Mouse (Mus musculus) embryo, embryonic 10 days (tissue): ENCODE results near the gene Mal.
"Not testable (repeated sequence)": the region's sequence is repeated elsewhere in the genome, so short reads cannot be mapped to it uniquely, and the experiment has no call there.

Experiments used
- DNase-seq: peaks from one replicate; pipeline ENCODE4 v3.0.0-alpha.2; 2015; ENCODE audit warnings: low spot score

The Mal gene

GRCm38 (mm10) chr2:127624786-127625185, 31.7 kb downstream of the Mal start:
- no peak for DNase-seq

- no peak for DNase-seq
These were observed 34.4 kb downstream of the Mal start for GRCm38 (mm10) chr2:127622065-127622464.

- DNase-seq, result no peak
These were observed 37.2 kb downstream of the Mal start for GRCm38 (mm10) chr2:127619311-127619710.

GRCm38 (mm10) chr2:127612288-127612687, 44.2 kb downstream of the Mal start:
- DNase-seq, result no peak

- no peak for DNase-seq
These were observed 45.1 kb downstream of the Mal start for GRCm38 (mm10) chr2:127611386-127611785.

- DNase-seq, result peak; percentile 58
These were observed 47.5 kb downstream of the Mal start for GRCm38 (mm10) chr2:127608986-127609385.

GRCm38 (mm10) chr2:127608234-127608633, 48.3 kb downstream of the Mal start:
- peak; percentile 76 for DNase-seq

GRCm38 (mm10) chr2:127605203-127605602, 51.3 kb downstream of the Mal start:
- DNase-seq, result no peak

- not testable (repeated sequence) for DNase-seq
These were observed 53.1 kb downstream of the Mal start for GRCm38 (mm10) chr2:127603383-127603782.

GRCm38 (mm10) chr2:127590840-127591239, 65.7 kb downstream of the Mal start:
- no peak for DNase-seq

- no peak for DNase-seq
These were observed 66.3 kb downstream of the Mal start for GRCm38 (mm10) chr2:127590204-127590603.

- DNase-seq, result no peak
These were observed 67.6 kb downstream of the Mal start for GRCm38 (mm10) chr2:127588897-127589296.

- DNase-seq, result no peak
These were observed 69.0 kb downstream of the Mal start for GRCm38 (mm10) chr2:127587514-127587844.

GRCm38 (mm10) chr2:127586694-127587513, 69.6 kb downstream of the Mal start, which contains the start of the genes Zfp661 and Mrps5:
Gene Zfp661 (minus strand): TSS chr2:127587094.
Gene Mrps5 (plus strand): TSS chr2:127587222.
- peak; percentile 81 for DNase-seq

- peak; percentile 98 for DNase-seq
These were observed 72.0 kb downstream of the Mal start for GRCm38 (mm10) chr2:127584436-127584858.
